Mouse (Mus musculus) central nervous system, embryonic 11.5 days (tissue): ENCODE data around the gene Katnal1. TPM values are rescaled to one million over a fixed set of nuclear protein-coding genes. Genes with fewer than 3 reads are reported as not detected.

Source experiments
- polyA plus RNA-seq: library from polyadenylated mRNA; depleted of rRNA; stranded (reverse); fragments of >200 nt; gene quantifications from 2 replicates; pipeline ENCODE4 v1.2.3, GENCODE M21; 2012; rRNA removed

Katnal1 gene
- polyA plus RNA-seq = 18.3 and 20.7 TPM in 2 replicates

DNA sequence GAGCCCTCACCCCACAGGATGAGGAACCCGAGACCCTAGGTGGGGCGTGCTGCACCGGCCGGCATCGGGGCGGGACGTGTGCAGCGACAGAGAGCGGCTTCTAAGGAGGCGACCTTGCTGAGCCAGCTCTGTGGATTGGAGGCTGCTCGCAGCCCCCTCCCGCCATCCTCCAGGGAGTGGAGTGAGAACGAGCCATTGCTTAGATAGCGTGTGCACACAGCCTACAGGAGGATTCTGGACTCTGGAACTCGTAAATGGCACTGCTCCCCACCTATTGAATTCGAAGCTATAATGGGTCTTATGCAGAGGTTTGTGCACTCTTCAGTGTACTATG is at the start of gene Katnal1:
TSS of gene Katnal1 (minus strand) at position 205 of the 334 bp plus-strand sequence.

Other genes with a start within 250 kb of the Katnal1 start
- not detected in 2 replicates for gene Gm42791, start 65.8 kb upstream of the Katnal1 start, polyA plus RNA-seq